Mouse (Mus musculus): Measurements from ENCODE around the gene Zfp503.

DNA sequence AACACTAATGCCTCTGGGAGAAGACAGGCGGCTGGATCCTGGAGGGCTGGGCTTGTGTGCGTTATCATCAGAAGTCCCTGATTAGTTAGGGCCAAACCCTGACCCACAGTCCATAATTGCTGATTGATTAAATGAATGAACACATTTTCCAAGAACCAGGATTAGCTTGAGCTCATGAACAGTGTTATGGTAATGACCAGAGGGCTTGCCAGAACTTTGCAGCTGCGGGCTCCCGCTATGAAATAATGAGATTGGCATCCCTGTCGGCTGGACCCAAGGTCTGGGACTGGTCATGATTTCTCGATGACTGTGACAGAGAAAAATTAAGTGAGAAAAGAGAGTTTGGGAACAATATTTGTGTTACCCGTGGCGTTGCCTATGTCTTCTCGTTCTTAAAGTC is 44.5 kb downstream of the Zfp503 start:
- no peak for TF ChIP-seq POLR2A (IDR thresholded peaks at IDR 0.05; ENCODE audit: insufficient read length, low read depth)
- no peak for TF ChIP-seq MYOD1 (IDR thresholded peaks at IDR 0.05; ENCODE audit: control insufficient read depth in 1 of 3, insufficient read length in 2 of 3, low read depth in 2 of 3)
- TF ChIP-seq E2F4 (IDR thresholded peaks at IDR 0.05; ENCODE audit: insufficient read depth): no peak
- no peak for TF ChIP-seq MYOG (IDR thresholded peaks at IDR 0.05; ENCODE audit: control insufficient read depth in 1 of 3, insufficient read depth in 1 of 3, insufficient read length in 2 of 3, low read depth in 2 of 3)
- no peak for TF ChIP-seq USF1 (IDR thresholded peaks at IDR 0.05; ENCODE audit: low read depth)
- no peak for TF ChIP-seq TCF12 (IDR thresholded peaks at IDR 0.05; ENCODE audit: insufficient read depth, poor library complexity, severe bottlenecking)
- TF ChIP-seq MAX (IDR thresholded peaks at IDR 0.05; ENCODE audit: low read depth): no peak
- TF ChIP-seq SRF (IDR thresholded peaks at IDR 0.05; ENCODE audit: control insufficient read depth, insufficient read length, low read depth): no peak
